Mouse (Mus musculus) neural tube, embryonic 14.5 days (tissue): Measurements from ENCODE around the gene Wasf1. TPM values are rescaled to one million over a fixed set of nuclear protein-coding genes. Genes with fewer than 3 reads are reported as not detected.
A peak's percentile ranks its signal among the peaks of the same experiment; 100 is the strongest.

ENCODE experiments used
- ATAC-seq: fragments of 200-750 bp; cut with Nextera tagmentation; 2 replicates; pipeline ENCODE4 v1.8.0; 2017; ENCODE audit warnings: low read depth, mild to moderate bottlenecking, moderate TSS enrichment, moderate library complexity
- H3K27ac ChIP-seq: fragments of 300-500 bp; sonication (generic); 2 replicates; pipeline ENCODE4 v1.5.1; 2014; ENCODE audit warnings: low read depth, mild to moderate bottlenecking, control low read depth, low read length, moderate library complexity, mixed read lengths
- H3K27me3 ChIP-seq: fragments of 300-500 bp; sonication (generic); 2 replicates; pipeline ENCODE4 v1.6.1; 2014; ENCODE audit warnings: low read length; ENCODE audit not compliant: control insufficient read depth, insufficient read depth
- H3K36me3 ChIP-seq: fragments of 300-500 bp; sonication (generic); 2 replicates; pipeline ENCODE4 v1.6.1; 2014; ENCODE audit warnings: low read length, mixed read lengths; ENCODE audit not compliant: control insufficient read depth, insufficient read depth
- H3K4me1 ChIP-seq: fragments of 300-500 bp; sonication (generic); 2 replicates; pipeline ENCODE4 v1.6.1; 2014; ENCODE audit warnings: low read length; ENCODE audit not compliant: control insufficient read depth, insufficient read depth
- H3K4me2 ChIP-seq: fragments of 300-500 bp; sonication (generic); 2 replicates; pipeline ENCODE4 v1.6.1; 2014; ENCODE audit warnings: mild to moderate bottlenecking, low read depth, low read length, control low read depth
- H3K4me3 ChIP-seq: fragments of 300-500 bp; sonication (generic); 2 replicates; pipeline ENCODE4 v1.5.1; 2014; ENCODE audit warnings: low read depth, low read length, control low read depth, mixed read lengths
- H3K9ac ChIP-seq: fragments of 300-500 bp; sonication (generic); replicated peaks from 2 replicates; pipeline ENCODE4 v1.6.1; 2014; ENCODE audit warnings: low read depth, mild to moderate bottlenecking, control low read depth, low read length, mixed read lengths
- H3K9me3 ChIP-seq: fragments of 300-500 bp; sonication (generic); 2 replicates; pipeline ENCODE4 v1.6.1; 2016; ENCODE audit warnings: low read length; ENCODE audit not compliant: control insufficient read depth
- WGBS: fragments of 180-500 bp; shearing (Covaris S2); extraction: QIAGEN DNeasy Blood & Tissue Kit; methylation state at CpG from one replicate; pipeline ENCODE4 v1.1.7; 2014; 5-methylcytosine and 5-hydroxymethylcytosine counted together
- polyA plus RNA-seq: library from polyadenylated mRNA; unstranded; fragments of >200 nt; fragmentation: Nextera tagmentation; extraction: Ambion mirVana; gene quantifications from 2 replicates; pipeline ENCODE4 v1.2.1, GENCODE M21; 2014

Gene Wasf1
- polyA plus RNA-seq, 1 experiment from 2014 or later, result 112 TPM

GRCm38 (mm10) chr10:40937569-40937968, 54.3 kb downstream of the Wasf1 start:
- H3K9me3 ChIP-seq, result no peaks in the 10 kb centered on the region
- ATAC-seq, result no peak
- H3K9ac ChIP-seq, result no peak overlapping the region
- 96% methylated on average over 20 of the region's 20 CpGs for WGBS
- H3K27me3 ChIP-seq, result no peaks in the 10 kb centered on the region
- no peaks in the 10 kb centered on the region for H3K4me1 ChIP-seq
- no peak overlapping the region for H3K4me3 ChIP-seq
- no peak overlapping the region for H3K27ac ChIP-seq
- H3K36me3 ChIP-seq, result peaks cover 28% of the 10 kb centered on the region
- H3K4me2 ChIP-seq, result no peak overlapping the region

GRCm38 (mm10) chr10:40942688-40943087, 59.4 kb downstream of the Wasf1 start:
- WGBS, result 40% methylated on average over 4 of the region's 4 CpGs
- Histone ChIP-seq H3K9me3 (no peaks in the 10 kb centered on the region), H3K4me3 (no peak overlapping the region), H3K27me3 (no peaks in the 10 kb centered on the region), H3K9ac (no peak overlapping the region), H3K36me3 (peaks cover 9% of the 10 kb centered on the region; the same call in 1 of the 2 replicates), H3K4me1 (no peaks in the 10 kb centered on the region), H3K4me2 (no peak overlapping the region), H3K27ac (no peak overlapping the region)
- ATAC-seq, result 0 out of 2 replicates have a peak, but pooled peaks have one; percentile 30

GRCm38 (mm10) chr10:40950176-40950575, 66.9 kb downstream of the Wasf1 start:
- H3K36me3 ChIP-seq, result no peaks in the 10 kb centered on the region
- no peak overlapping the region for H3K4me2 ChIP-seq
- H3K9me3 ChIP-seq, result no peaks in the 10 kb centered on the region
- WGBS, result 64% methylated on average over 3 of the region's 3 CpGs
- no peaks in the 10 kb centered on the region for H3K27me3 ChIP-seq
- no peak for ATAC-seq
- no peaks in the 10 kb centered on the region for H3K4me1 ChIP-seq
- H3K9ac ChIP-seq, result no peak overlapping the region
- no peak overlapping the region for H3K4me3 ChIP-seq
- no peak overlapping the region for H3K27ac ChIP-seq

- Histone ChIP-seq H3K27me3 (no peaks in the 10 kb centered on the region), H3K4me1 (no peaks in the 10 kb centered on the region), H3K4me2 (no peak overlapping the region), H3K9me3 (no peaks in the 10 kb centered on the region), H3K36me3 (no peaks in the 10 kb centered on the region), H3K27ac (no peak overlapping the region), H3K4me3 (no peak overlapping the region), H3K9ac (no peak overlapping the region)
- WGBS, result 88% methylated on average over 5 of the region's 5 CpGs
- no peak for ATAC-seq
Measured at GRCm38 (mm10) chr10:40956206-40956605, 72.9 kb downstream of the Wasf1 start.

- 51% methylated on average over 6 of the region's 6 CpGs for WGBS
- Histone ChIP-seq H3K27me3 (no peaks in the 10 kb centered on the region), H3K4me2 (no peak overlapping the region), H3K4me3 (no peak overlapping the region), H3K4me1 (no peaks in the 10 kb centered on the region), H3K9me3 (no peaks in the 10 kb centered on the region), H3K27ac (no peak overlapping the region), H3K36me3 (no peaks in the 10 kb centered on the region), H3K9ac (no peak overlapping the region)
- no peak for ATAC-seq
Measured at GRCm38 (mm10) chr10:40961365-40961764, 78.1 kb downstream of the Wasf1 start.

GRCm38 (mm10) chr10:40962008-40962407, 78.7 kb downstream of the Wasf1 start:
- Histone ChIP-seq H3K36me3 (no peaks in the 10 kb centered on the region), H3K4me1 (no peaks in the 10 kb centered on the region), H3K9me3 (no peaks in the 10 kb centered on the region), H3K4me3 (no peak overlapping the region), H3K27me3 (no peaks in the 10 kb centered on the region), H3K9ac (no peak overlapping the region), H3K4me2 (no peak overlapping the region), H3K27ac (no peak overlapping the region)
- ATAC-seq, result no peak
- 91% methylated on average over 4 of the region's 4 CpGs for WGBS

- H3K4me3 ChIP-seq, result no peak overlapping the region
- WGBS, result 32% methylated on average over 4 of the region's 4 CpGs
- no peaks in the 10 kb centered on the region for H3K4me1 ChIP-seq
- no peaks in the 10 kb centered on the region for H3K36me3 ChIP-seq
- no peaks in the 10 kb centered on the region for H3K27me3 ChIP-seq
- no peak overlapping the region for H3K4me2 ChIP-seq
- ATAC-seq, result no peak
- no peak overlapping the region for H3K27ac ChIP-seq
- no peaks in the 10 kb centered on the region for H3K9me3 ChIP-seq
- no peak overlapping the region for H3K9ac ChIP-seq
Measured at GRCm38 (mm10) chr10:40964546-40964945, 81.3 kb downstream of the Wasf1 start.

- no peak for ATAC-seq
- 62% methylated on average over 8 of the region's 8 CpGs for WGBS
- Histone ChIP-seq H3K27ac (no peak overlapping the region), H3K9me3 (no peaks in the 10 kb centered on the region), H3K9ac (no peak overlapping the region), H3K27me3 (no peaks in the 10 kb centered on the region), H3K4me1 (no peaks in the 10 kb centered on the region), H3K36me3 (no peaks in the 10 kb centered on the region), H3K4me2 (no peak overlapping the region), H3K4me3 (no peak overlapping the region)
Measured at GRCm38 (mm10) chr10:40968551-40968950, 85.3 kb downstream of the Wasf1 start.

GRCm38 (mm10) chr10:40969372-40970033, 86.2 kb downstream of the Wasf1 start:
- no peaks in the 10 kb centered on the region for H3K27me3 ChIP-seq
- peak overlapping the region; percentile 18 for H3K4me3 ChIP-seq
- no peaks in the 10 kb centered on the region for H3K4me1 ChIP-seq
- WGBS, result 9% methylated on average over 16 of the region's 16 CpGs
- ATAC-seq, result peak; percentile 82
- no peaks in the 10 kb centered on the region for H3K36me3 ChIP-seq
- H3K27ac ChIP-seq, result no peak overlapping the region
- no peaks in the 10 kb centered on the region for H3K9me3 ChIP-seq
- H3K4me2 ChIP-seq, result peak overlapping the region; percentile 52
- H3K9ac ChIP-seq, result peak overlapping the region; percentile 52
